Mouse (Mus musculus): ENCODE measurements around the gene Mrpl51. TPM values are rescaled to one million over a fixed set of nuclear protein-coding genes. Genes with fewer than 3 reads are reported as not detected.

Gene Mrpl51
- polyA plus RNA-seq, 1 experiment from 2014 or later: 178 TPM

GRCm38 (mm10) chr6:125237421-125237820 is 45.8 kb downstream of the Mrpl51 start:
- DNase-seq (ENCODE audit: low spot score): no peak
- H3K9me3 ChIP-seq (ENCODE audit: control insufficient read depth, low read length): no peaks in the 10 kb centered on the region
- WGBS: 85% methylated on average over 4 of the region's 4 CpGs

GRCm38 (mm10) chr6:125238396-125238795 is 46.8 kb downstream of the Mrpl51 start:
- DNase-seq (ENCODE audit: low spot score): no peak
- Histone ChIP-seq H3K4me1 (ENCODE audit: control insufficient read depth, insufficient read depth, low read length) (no peaks in the 10 kb centered on the region), H3K4me3 (ENCODE audit: low read depth, low read length) (no peak overlapping the region), H3K9ac (ENCODE audit: low read length) (no peak overlapping the region), H3K4me2 (ENCODE audit: low read depth) (no peak overlapping the region), H3K36me3 (ENCODE audit: control insufficient read depth, insufficient read depth, low read length) (no peaks in the 10 kb centered on the region), H3K9me3 (ENCODE audit: control insufficient read depth, low read length) (no peaks in the 10 kb centered on the region), H3K27me3 (ENCODE audit: control insufficient read depth, insufficient read depth, low read length) (no peaks in the 10 kb centered on the region), H3K27ac (ENCODE audit: low read depth, low read length) (no peak overlapping the region)
- WGBS: 74% methylated on average over 6 of the region's 6 CpGs
- ATAC-seq (ENCODE audit: insufficient read depth, low FRiP score, low TSS enrichment): no peak

More at GRCm38 (mm10) chr6:125237421-125237820, 45.8 kb downstream of the Mrpl51 start:
- no peaks in the 10 kb centered on the region for H3K27me3 ChIP-seq (ENCODE audit: control insufficient read depth, insufficient read depth, low read length)
- H3K4me2 ChIP-seq (ENCODE audit: low read depth): no peak overlapping the region
- no peak overlapping the region for H3K4me3 ChIP-seq (ENCODE audit: low read depth, low read length)
- no peak for ATAC-seq (ENCODE audit: insufficient read depth, low FRiP score, low TSS enrichment)
- no peak overlapping the region for H3K27ac ChIP-seq (ENCODE audit: low read depth, low read length)
- H3K4me1 ChIP-seq (ENCODE audit: control insufficient read depth, insufficient read depth, low read length): no peaks in the 10 kb centered on the region
- H3K36me3 ChIP-seq (ENCODE audit: control insufficient read depth, insufficient read depth, low read length): no peaks in the 10 kb centered on the region
- no peak overlapping the region for H3K9ac ChIP-seq (ENCODE audit: low read length)

GRCm38 (mm10) chr6:125239547-125239946 is 47.9 kb downstream of the Mrpl51 start:
- Histone ChIP-seq H3K27ac (ENCODE audit: low read depth, low read length) (no peak overlapping the region), H3K4me1 (ENCODE audit: control insufficient read depth, insufficient read depth, low read length) (no peaks in the 10 kb centered on the region)
- 98% methylated on average over 5 of the region's 5 CpGs for WGBS

GRCm38 (mm10) chr6:125240617-125241016 is 49.0 kb downstream of the Mrpl51 start:
- Histone ChIP-seq H3K9me3 (ENCODE audit: control insufficient read depth, low read length) (no peaks in the 10 kb centered on the region), H3K4me3 (ENCODE audit: low read depth, low read length) (no peak overlapping the region), H3K36me3 (ENCODE audit: control insufficient read depth, insufficient read depth, low read length) (no peaks in the 10 kb centered on the region), H3K9ac (ENCODE audit: low read length) (no peak overlapping the region), H3K27me3 (ENCODE audit: control insufficient read depth, insufficient read depth, low read length) (no peaks in the 10 kb centered on the region), H3K27ac (ENCODE audit: low read depth, low read length) (no peak overlapping the region), H3K4me1 (ENCODE audit: control insufficient read depth, insufficient read depth, low read length) (no peaks in the 10 kb centered on the region), H3K4me2 (ENCODE audit: low read depth) (no peak overlapping the region)
- WGBS: 82% methylated on average over 5 of the region's 5 CpGs
- ATAC-seq (ENCODE audit: insufficient read depth, low FRiP score, low TSS enrichment) (no peak), DNase-seq (ENCODE audit: low spot score) (no peak)

More at GRCm38 (mm10) chr6:125239547-125239946, 47.9 kb downstream of the Mrpl51 start:
- DNase-seq (ENCODE audit: low spot score) (no peak), ATAC-seq (ENCODE audit: insufficient read depth, low FRiP score, low TSS enrichment) (no peak)
- Histone ChIP-seq H3K9me3 (ENCODE audit: control insufficient read depth, low read length) (no peaks in the 10 kb centered on the region), H3K4me3 (ENCODE audit: low read depth, low read length) (no peak overlapping the region), H3K36me3 (ENCODE audit: control insufficient read depth, insufficient read depth, low read length) (no peaks in the 10 kb centered on the region), H3K27me3 (ENCODE audit: control insufficient read depth, insufficient read depth, low read length) (no peaks in the 10 kb centered on the region), H3K4me2 (ENCODE audit: low read depth) (no peak overlapping the region), H3K9ac (ENCODE audit: low read length) (no peak overlapping the region)

- no peak overlapping the region for H3K4me3 ChIP-seq (ENCODE audit: low read depth, low read length)
- H3K9me3 ChIP-seq (ENCODE audit: control insufficient read depth, low read length): no peaks in the 10 kb centered on the region
- H3K27me3 ChIP-seq (ENCODE audit: control insufficient read depth, insufficient read depth, low read length): no peaks in the 10 kb centered on the region
- no peak overlapping the region for H3K27ac ChIP-seq (ENCODE audit: low read depth, low read length)
- no peak overlapping the region for H3K9ac ChIP-seq (ENCODE audit: low read length)
- no peak for DNase-seq (ENCODE audit: low spot score)
- no peak for ATAC-seq (ENCODE audit: insufficient read depth, low FRiP score, low TSS enrichment)
- no peak overlapping the region for H3K4me2 ChIP-seq (ENCODE audit: low read depth)
- WGBS: 91% methylated on average over 8 of the region's 8 CpGs
- H3K4me1 ChIP-seq (ENCODE audit: control insufficient read depth, insufficient read depth, low read length): no peaks in the 10 kb centered on the region
- H3K36me3 ChIP-seq (ENCODE audit: control insufficient read depth, insufficient read depth, low read length): no peaks in the 10 kb centered on the region
Observed at GRCm38 (mm10) chr6:125241566-125241965, 50.0 kb downstream of the Mrpl51 start.

GRCm38 (mm10) chr6:125244551-125244950 is 53.0 kb downstream of the Mrpl51 start:
- Histone ChIP-seq H3K36me3 (ENCODE audit: control insufficient read depth, insufficient read depth, low read length) (no peaks in the 10 kb centered on the region), H3K4me2 (ENCODE audit: low read depth) (no peak overlapping the region)
- 29% methylated on average over 1 of the region's 1 CpGs for WGBS

More at GRCm38 (mm10) chr6:125244551-125244950, 53.0 kb downstream of the Mrpl51 start:
- Histone ChIP-seq H3K9ac (ENCODE audit: low read length) (no peak overlapping the region), H3K27ac (ENCODE audit: low read depth, low read length) (no peak overlapping the region), H3K4me1 (ENCODE audit: control insufficient read depth, insufficient read depth, low read length) (no peaks in the 10 kb centered on the region), H3K27me3 (ENCODE audit: control insufficient read depth, insufficient read depth, low read length) (no peaks in the 10 kb centered on the region), H3K9me3 (ENCODE audit: control insufficient read depth, low read length) (no peaks in the 10 kb centered on the region), H3K4me3 (ENCODE audit: low read depth, low read length) (no peak overlapping the region)
- DNase-seq (ENCODE audit: low spot score) (no peak), ATAC-seq (ENCODE audit: insufficient read depth, low FRiP score, low TSS enrichment) (no peak)

Small RNA genes lying within 50 kb of the gene (microRNA-seq; reads per million reads assigned to microRNA genes)
- gene Mir3098: 1.3 reads per million
- not detected for gene Mir8113

Other genes starting within 250 kb of the Mrpl51 start
- gene Cops7a, start 226.3 kb upstream of the Mrpl51 start, polyA plus RNA-seq (2014; fragmentation: Nextera tagmentation; extraction: Ambion mirVana): 110 and 118 TPM in 2 replicates
- 1.7 and 2.6 TPM in 2 replicates for gene Pianp, start 195.1 kb upstream of the Mrpl51 start, polyA plus RNA-seq (2014; fragmentation: Nextera tagmentation; extraction: Ambion mirVana)
- gene Zfp384, start 182.7 kb upstream of the Mrpl51 start, polyA plus RNA-seq (2014; fragmentation: Nextera tagmentation; extraction: Ambion mirVana): 9.7 and 10.2 TPM in 2 replicates
- 130 and 132 TPM in 2 replicates for gene Ing4, start 152.0 kb upstream of the Mrpl51 start, polyA plus RNA-seq (2014; fragmentation: Nextera tagmentation; extraction: Ambion mirVana)
- 10.9 and 11.7 TPM in 2 replicates for gene Acrbp, start 142.1 kb upstream of the Mrpl51 start, polyA plus RNA-seq (2014; fragmentation: Nextera tagmentation; extraction: Ambion mirVana)
- gene Lpar5, start 123.9 kb upstream of the Mrpl51 start, polyA plus RNA-seq (2014; fragmentation: Nextera tagmentation; extraction: Ambion mirVana): 0.34 and 0.57 TPM in 2 replicates
- gene Chd4, start 95.8 kb upstream of the Mrpl51 start, polyA plus RNA-seq (2014; fragmentation: Nextera tagmentation; extraction: Ambion mirVana): 117 and 123 TPM in 2 replicates
- gene Nop2, start 59.9 kb upstream of the Mrpl51 start, polyA plus RNA-seq (2014; fragmentation: Nextera tagmentation; extraction: Ambion mirVana): 62.7 and 63.4 TPM in 2 replicates
- 13.8 and 16.5 TPM in 2 replicates for gene Iffo1, start 46.6 kb upstream of the Mrpl51 start, polyA plus RNA-seq (2014; fragmentation: Nextera tagmentation; extraction: Ambion mirVana)
- gene Gapdh, start 25.3 kb upstream of the Mrpl51 start, polyA plus RNA-seq (2014; fragmentation: Nextera tagmentation; extraction: Ambion mirVana): 2,338 and 2,354 TPM in 2 replicates
- gene Ncapd2, start 100 bp upstream of the Mrpl51 start, polyA plus RNA-seq (2014; fragmentation: Nextera tagmentation; extraction: Ambion mirVana): 137 and 139 TPM in 2 replicates
- gene Vamp1, start 23.8 kb downstream of the Mrpl51 start, polyA plus RNA-seq (2014; fragmentation: Nextera tagmentation; extraction: Ambion mirVana): 2.2 and 2.5 TPM in 2 replicates
- 1.2 and 1.7 TPM in 2 replicates for gene Tapbpl, start 40.1 kb downstream of the Mrpl51 start, polyA plus RNA-seq (2014; fragmentation: Nextera tagmentation; extraction: Ambion mirVana)
- gene Cd27, start 45.2 kb downstream of the Mrpl51 start, polyA plus RNA-seq (2014; fragmentation: Nextera tagmentation; extraction: Ambion mirVana): 0.77 and 1.3 TPM in 2 replicates
- 0.15 TPM in 1 of 2 replicates, not detected in the other for gene Tuba3a, start 94.2 kb downstream of the Mrpl51 start, polyA plus RNA-seq (2014; fragmentation: Nextera tagmentation; extraction: Ambion mirVana)
- gene Ltbr, start 122.1 kb downstream of the Mrpl51 start, polyA plus RNA-seq (2014; fragmentation: Nextera tagmentation; extraction: Ambion mirVana): 18.8 and 19.2 TPM in 2 replicates
- gene Scnn1a, start 128.9 kb downstream of the Mrpl51 start, polyA plus RNA-seq (2014; fragmentation: Nextera tagmentation; extraction: Ambion mirVana): 0.55 and 0.80 TPM in 2 replicates
- gene Tnfrsf1a, start 157.6 kb downstream of the Mrpl51 start, polyA plus RNA-seq (2014; fragmentation: Nextera tagmentation; extraction: Ambion mirVana): 27.4 TPM in 2 replicates
- 0.09 and 0.30 TPM in 2 replicates for gene Plekhg6, start 189.0 kb downstream of the Mrpl51 start, polyA plus RNA-seq (2014; fragmentation: Nextera tagmentation; extraction: Ambion mirVana)